Mouse (Mus musculus) thymus, adult 2 months (tissue): ENCODE data around the gene Olfr1445.

Experiments used
- CTCF ChIP-seq: fragments of 200-500 bp; IDR thresholded peaks from 2 replicates; pipeline ENCODE4 v1.5.1; 2012; ENCODE audit warnings: mild to moderate bottlenecking, control low read depth, low read length, moderate library complexity, borderline replicate concordance; ENCODE audit not compliant: control insufficient read depth, poor library complexity, insufficient read depth; ENCODE audit errors: extremely low read depth
- POLR2A ChIP-seq: fragments of 200-500 bp; IDR thresholded peaks from 2 replicates; pipeline ENCODE4 v1.6.1; 2012; ENCODE audit warnings: mild to moderate bottlenecking, low read length, control low read depth, moderate library complexity; ENCODE audit not compliant: control insufficient read depth, poor library complexity, insufficient read depth; ENCODE audit errors: extremely low read depth

DNA sequence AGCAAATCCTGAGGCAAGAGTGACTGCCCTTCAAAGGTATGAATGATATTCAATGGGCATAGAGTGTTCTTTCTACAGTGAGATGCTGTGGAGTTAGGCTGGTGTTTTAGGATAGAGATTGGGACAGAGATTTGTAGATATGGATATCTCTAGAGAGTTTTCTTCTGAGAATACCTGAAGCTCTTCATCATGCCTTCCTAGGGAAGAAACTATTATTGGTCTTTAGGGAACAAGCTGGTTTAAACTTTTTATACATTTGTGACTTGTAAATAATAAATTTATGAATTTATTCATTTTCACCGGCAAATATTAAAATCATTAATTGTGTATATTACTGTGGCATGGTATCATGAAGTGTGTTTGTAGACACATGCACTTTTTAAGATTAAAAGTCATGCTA lies 20.0 kb downstream of the Olfr1445 start, which contains the start of gene Olfr1447:
- TF ChIP-seq POLR2A (no peak), CTCF (no peak)
